Mouse (Mus musculus) liver, postnatal 0 days (tissue): ENCODE measurements around the gene Olfr137.

Source experiments
- CTCF ChIP-seq: sonication (generic); IDR thresholded peaks from 2 replicates; pipeline ENCODE4 v1.5.1; 2016; ENCODE audit warnings: antibody characterized with exemption, low read depth
- EP300 ChIP-seq: IDR thresholded peaks from 2 replicates; pipeline ENCODE4 v1.6.1; 2016; ENCODE audit warnings: antibody characterized with exemption, low read depth, mild to moderate bottlenecking

DNA sequence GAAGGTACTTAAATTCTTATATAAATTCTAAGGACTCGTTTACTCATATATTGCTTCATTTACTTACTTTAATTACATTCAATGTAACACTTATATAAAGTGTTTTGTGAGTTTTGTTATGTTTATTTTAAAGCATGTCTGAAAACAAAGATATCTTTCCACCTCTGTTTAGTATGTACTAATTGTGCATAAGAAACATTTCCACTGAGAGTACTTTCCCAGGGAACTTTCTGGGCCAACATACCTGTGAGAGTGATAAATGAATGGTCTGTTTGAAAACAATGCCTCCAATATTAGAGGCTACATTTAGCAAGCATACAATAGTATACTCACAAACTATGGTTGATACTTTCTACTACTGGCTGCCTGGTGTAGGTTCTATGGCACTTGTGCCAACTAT lies 46.6 kb downstream of the Olfr137 start, which contains the start of gene Olfr138:
- TF ChIP-seq CTCF: no peak
- no peak for TF ChIP-seq EP300
